Mouse (Mus musculus) midbrain, embryonic 14.5 days (tissue): ENCODE data around the gene AL607142.1. TPM values are rescaled to one million over a fixed set of nuclear protein-coding genes. Genes with fewer than 3 reads are reported as not detected.

Experiments
- ATAC-seq: fragments of 200-750 bp; cut with Nextera tagmentation; 2 replicates; pipeline ENCODE4 v1.8.0; 2017; ENCODE audit warnings: moderate number of reproducible peaks, moderate library complexity; ENCODE audit not compliant: low FRiP score, low TSS enrichment
- DNase-seq: peaks from one replicate; pipeline ENCODE4 v3.0.0-alpha.2; 2015
- H3K27ac ChIP-seq: fragments of 300-500 bp; sonication (generic); replicated peaks from 2 replicates; pipeline ENCODE4 v1.5.1; 2014; ENCODE audit warnings: mild to moderate bottlenecking, low read depth, low read length, moderate library complexity
- H3K27me3 ChIP-seq: fragments of 300-500 bp; sonication (generic); 2 replicates; pipeline ENCODE4 v1.6.1; 2014; ENCODE audit warnings: low read length, control low read depth, mixed read lengths; ENCODE audit not compliant: control insufficient read depth, insufficient read depth
- H3K36me3 ChIP-seq: fragments of 300-500 bp; sonication (generic); 2 replicates; pipeline ENCODE4 v1.6.1; 2014; ENCODE audit warnings: low read length, control low read depth; ENCODE audit not compliant: control insufficient read depth, insufficient read depth
- H3K4me1 ChIP-seq: fragments of 300-500 bp; sonication (generic); 2 replicates; pipeline ENCODE4 v1.6.1; 2014; ENCODE audit warnings: mild to moderate bottlenecking, antibody characterized with exemption, low read length, control low read depth; ENCODE audit not compliant: control insufficient read depth, insufficient read depth
- H3K4me2 ChIP-seq: fragments of 300-500 bp; sonication (generic); 2 replicates; pipeline ENCODE4 v1.6.1; 2014; ENCODE audit warnings: mild to moderate bottlenecking, low read length, moderate library complexity
- H3K4me3 ChIP-seq: fragments of 300-500 bp; sonication (generic); replicated peaks from 2 replicates; pipeline ENCODE4 v1.5.1; 2014; ENCODE audit warnings: low read depth, low read length
- H3K9ac ChIP-seq: fragments of 300-500 bp; sonication (generic); replicated peaks from 2 replicates; pipeline ENCODE4 v1.6.1; 2014; ENCODE audit warnings: mild to moderate bottlenecking, low read length, moderate library complexity
- H3K9me3 ChIP-seq: fragments of 300-500 bp; sonication (generic); 2 replicates; pipeline ENCODE4 v1.6.1; 2016; ENCODE audit warnings: low read length, control low read depth, mixed read lengths; ENCODE audit not compliant: control insufficient read depth
- WGBS: fragments of 180-500 bp; shearing (Covaris S2); extraction: QIAGEN DNeasy Blood & Tissue Kit; methylation state at CpG from one replicate; pipeline ENCODE4 v1.1.7; 2014; 5-methylcytosine and 5-hydroxymethylcytosine counted together
- polyA plus RNA-seq: library from polyadenylated mRNA; unstranded; fragments of >200 nt; fragmentation: Nextera tagmentation; extraction: Ambion mirVana; gene quantifications from 2 replicates; pipeline ENCODE4 v1.2.1, GENCODE M21; 2014

Gene AL607142.1
- polyA plus RNA-seq, 1 experiment from 2014 or later: not detected

DNA sequence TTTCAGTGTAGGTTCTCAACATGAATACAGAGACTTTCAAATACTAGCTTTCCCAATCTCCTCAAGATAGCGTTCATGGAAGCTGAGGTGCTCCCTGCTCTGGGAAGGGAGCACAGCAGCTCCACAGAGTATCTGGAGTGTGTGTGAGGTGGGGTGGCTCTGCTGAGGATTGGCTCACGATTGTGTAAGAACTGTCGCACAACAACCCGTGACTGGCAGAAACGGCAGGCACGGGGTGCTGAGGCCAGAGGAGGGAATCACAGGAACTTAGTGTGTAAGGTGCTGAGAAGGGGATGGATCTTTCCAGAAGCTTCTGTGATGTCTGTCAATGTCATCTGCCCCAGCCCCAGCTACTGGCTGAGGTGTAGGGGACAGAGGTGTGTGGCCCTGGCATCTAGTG lies 3.1 kb upstream of the AL607142.1 start:
- Histone ChIP-seq H3K27me3 (no peaks in the 10 kb centered on the region), H3K9ac (no peak overlapping the region), H3K9me3 (no peaks in the 10 kb centered on the region), H3K4me1 (peaks cover 3% of the 10 kb centered on the region; the same call in 1 of the 2 replicates), H3K4me2 (no peak overlapping the region), H3K36me3 (no peaks in the 10 kb centered on the region), H3K27ac (no peak overlapping the region), H3K4me3 (no peak overlapping the region)
- no peak for DNase-seq
- ATAC-seq: no peak
- WGBS: 93% methylated on average over 6 of the region's 6 CpGs

DNA sequence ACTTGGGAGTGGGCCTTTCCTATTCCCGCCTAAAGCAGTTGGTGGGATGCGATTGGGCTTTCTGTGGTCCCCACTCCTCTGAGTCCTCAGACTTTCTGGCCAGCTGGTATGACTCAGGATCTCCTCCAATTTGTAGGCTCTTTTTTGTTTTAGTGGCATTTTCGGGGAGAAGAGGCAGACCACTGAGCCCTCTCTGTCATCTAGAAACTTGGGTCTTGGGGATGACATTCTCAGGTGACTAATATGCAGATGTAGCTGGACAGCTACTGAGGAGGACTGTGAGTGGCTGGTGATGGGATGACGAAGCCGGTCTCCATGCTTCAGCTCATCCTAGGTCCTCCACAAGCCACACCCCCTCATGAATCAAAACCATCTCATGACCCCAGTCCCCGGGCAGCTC lies 2.6 kb upstream of the AL607142.1 start:
- WGBS: 76% methylated on average over 6 of the region's 6 CpGs
- ATAC-seq: no peak

DNA sequence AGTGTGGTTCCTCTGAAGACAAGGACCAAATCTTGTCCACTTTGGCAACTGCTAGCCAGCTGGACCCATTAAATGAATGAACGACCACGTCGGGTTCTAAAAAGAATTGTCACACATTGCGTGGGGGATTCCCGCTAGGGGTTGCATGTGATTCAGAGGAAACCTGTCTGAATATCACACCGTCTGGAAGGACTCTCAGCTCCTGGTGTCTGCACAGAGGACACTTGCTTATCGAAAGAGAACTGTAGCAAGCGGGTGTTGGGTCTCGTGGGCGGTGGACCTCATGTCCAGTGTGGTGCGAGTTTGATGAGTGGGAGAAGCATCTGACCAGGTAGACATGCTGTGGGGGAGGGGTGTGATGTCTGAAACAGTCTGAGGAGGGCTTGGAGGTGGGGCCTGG lies 2.0 kb upstream of the AL607142.1 start:
- H3K9me3 ChIP-seq: no peaks in the 10 kb centered on the region
- 92% methylated on average over 11 of the region's 11 CpGs for WGBS
- no peaks in the 10 kb centered on the region for H3K36me3 ChIP-seq
- ATAC-seq (no peak), DNase-seq (no peak)
- peaks cover 3% of the 10 kb centered on the region; the same call in 1 of the 2 replicates for H3K4me1 ChIP-seq
- no peak overlapping the region for H3K4me2 ChIP-seq
- no peak overlapping the region for H3K9ac ChIP-seq
- no peak overlapping the region for H3K4me3 ChIP-seq
- H3K27me3 ChIP-seq: no peaks in the 10 kb centered on the region
- H3K27ac ChIP-seq: no peak overlapping the region

More for the DNA sequence above, 2.6 kb upstream of the AL607142.1 start:
- H3K36me3 ChIP-seq: no peaks in the 10 kb centered on the region
- no peak overlapping the region for H3K27ac ChIP-seq
- H3K27me3 ChIP-seq: no peaks in the 10 kb centered on the region
- no peak overlapping the region for H3K4me2 ChIP-seq
- DNase-seq: no peak
- H3K4me1 ChIP-seq: peaks cover 3% of the 10 kb centered on the region; the same call in 1 of the 2 replicates
- no peak overlapping the region for H3K4me3 ChIP-seq
- H3K9ac ChIP-seq: no peak overlapping the region
- H3K9me3 ChIP-seq: no peaks in the 10 kb centered on the region

DNA sequence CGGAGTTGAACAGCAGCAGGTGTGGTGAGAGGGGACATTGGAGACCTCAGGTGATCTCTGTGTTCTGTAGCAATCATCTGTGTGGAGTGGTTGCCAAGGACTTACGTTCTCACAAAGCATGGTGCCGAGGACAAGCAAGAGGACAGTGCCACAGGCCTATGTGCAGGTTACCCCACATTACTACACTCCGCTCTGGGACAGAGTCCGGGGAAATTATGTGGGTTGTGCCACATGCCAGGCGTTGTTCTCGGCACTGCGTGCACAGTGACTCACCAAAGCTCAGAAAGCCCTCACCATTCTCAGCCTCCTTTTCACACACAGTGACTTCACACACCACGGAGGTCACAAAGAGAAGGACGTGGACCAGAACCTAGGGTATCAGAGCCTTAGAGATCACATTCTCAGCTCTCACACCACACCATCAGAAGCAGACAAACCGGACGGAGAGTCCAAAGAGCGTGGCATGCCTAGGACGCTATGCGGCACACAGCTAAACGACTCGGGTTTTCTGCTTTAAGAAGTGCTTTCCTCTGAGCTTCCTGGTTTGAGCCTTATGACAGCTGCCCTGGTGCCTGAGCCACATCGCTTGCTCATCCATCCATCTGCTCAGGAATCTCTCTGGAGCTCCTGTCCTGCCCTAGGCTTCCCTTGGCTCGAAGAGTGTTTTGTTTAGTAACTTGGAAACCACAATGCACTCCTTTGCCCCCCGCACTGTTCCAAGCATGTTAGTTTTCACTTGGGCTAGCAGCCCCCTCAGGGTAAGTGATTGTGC lies 1.3 kb upstream of the AL607142.1 start:
- Histone ChIP-seq H3K9ac (no peak overlapping the region), H3K27me3 (no peaks in the 10 kb centered on the region), H3K4me2 (no peak overlapping the region), H3K27ac (no peak overlapping the region), H3K4me1 (peaks cover 3% of the 10 kb centered on the region; the same call in 1 of the 2 replicates), H3K9me3 (no peaks in the 10 kb centered on the region), H3K36me3 (no peaks in the 10 kb centered on the region), H3K4me3 (no peak overlapping the region)
- DNase-seq: no peak
- WGBS: 93% methylated on average over 20 of the region's 20 CpGs
- no peak for ATAC-seq

DNA sequence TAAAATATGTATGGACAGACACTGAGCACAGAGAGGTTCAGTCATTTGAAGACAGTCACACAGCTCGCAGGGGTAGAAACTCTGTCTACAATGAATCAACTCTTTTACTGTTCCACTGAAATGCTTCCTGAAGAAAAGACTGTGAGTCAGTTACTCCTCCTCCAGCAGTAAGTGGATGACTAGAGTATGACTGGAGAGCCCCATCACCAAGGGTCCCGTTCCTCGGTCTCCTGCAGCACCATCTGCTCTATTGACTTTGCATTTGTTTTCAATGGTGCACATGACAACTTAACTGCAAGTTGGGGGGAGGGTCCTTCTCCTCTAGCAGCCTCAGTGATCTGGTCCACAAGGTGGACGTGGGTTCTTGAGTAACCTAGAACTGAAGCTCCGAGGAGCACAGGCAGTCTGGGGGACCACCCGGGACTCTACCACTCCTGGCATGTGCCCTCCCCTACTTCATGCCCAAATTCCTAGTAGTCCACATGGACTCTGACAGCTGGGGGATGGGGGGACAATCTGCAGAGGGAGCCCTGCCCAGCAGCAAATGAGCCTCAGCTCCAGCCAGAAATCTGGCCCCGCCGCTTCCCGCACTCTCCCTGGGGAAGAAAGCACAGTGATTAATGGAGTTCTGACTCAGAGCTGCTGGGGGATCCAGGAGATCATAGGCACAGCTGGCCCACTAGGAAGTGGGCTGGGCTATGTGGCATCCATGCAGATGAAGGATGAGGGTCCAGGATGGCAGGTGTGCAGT lies 2.2 kb downstream of the AL607142.1 start:
- WGBS: 79% methylated on average over 9 of the region's 9 CpGs
- DNase-seq: no peak
- H3K36me3 ChIP-seq: no peaks in the 10 kb centered on the region
- H3K4me1 ChIP-seq: no peaks in the 10 kb centered on the region
- H3K27ac ChIP-seq: no peak overlapping the region
- H3K9me3 ChIP-seq: no peaks in the 10 kb centered on the region
- no peak overlapping the region for H3K9ac ChIP-seq
- no peak overlapping the region for H3K4me2 ChIP-seq
- no peaks in the 10 kb centered on the region for H3K27me3 ChIP-seq
- ATAC-seq: no peak
- no peak overlapping the region for H3K4me3 ChIP-seq

DNA sequence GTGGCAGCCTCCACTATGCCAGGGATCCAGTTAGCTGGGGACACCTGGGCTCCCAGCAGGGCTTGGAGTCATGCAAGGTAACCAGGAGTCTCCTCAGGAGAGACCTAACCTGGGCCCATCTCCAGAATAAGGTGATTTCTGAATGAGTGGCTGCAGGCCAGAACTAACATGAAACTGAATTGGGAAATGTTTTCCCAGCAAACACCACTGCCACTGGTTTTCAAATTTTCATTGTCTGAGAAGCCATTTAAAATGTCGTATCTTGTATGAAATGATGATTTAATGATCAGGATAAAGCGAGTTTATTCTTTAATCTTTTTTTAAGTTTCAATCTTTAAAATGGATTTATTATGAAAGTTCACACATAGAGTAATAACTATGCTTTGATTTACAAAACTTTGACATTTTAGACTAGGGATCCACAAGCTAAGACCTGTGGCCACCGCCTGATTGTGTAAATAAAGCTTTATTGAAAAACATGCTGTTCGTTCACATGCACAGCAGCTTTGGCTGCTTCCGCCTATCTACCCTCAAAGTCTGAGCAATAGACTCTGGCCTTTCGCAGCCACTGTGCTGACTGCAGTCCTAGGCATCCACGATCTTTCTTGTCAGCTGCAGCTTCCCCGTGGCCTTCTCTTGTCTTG lies 2.9 kb downstream of the AL607142.1 start:
- ATAC-seq (no peak), DNase-seq (no peak)
- Histone ChIP-seq H3K4me2 (no peak overlapping the region), H3K9ac (no peak overlapping the region), H3K4me3 (no peak overlapping the region), H3K4me1 (no peaks in the 10 kb centered on the region), H3K27me3 (no peaks in the 10 kb centered on the region), H3K36me3 (no peaks in the 10 kb centered on the region), H3K9me3 (no peaks in the 10 kb centered on the region), H3K27ac (no peak overlapping the region)
- 84% methylated on average over 8 of the region's 8 CpGs for WGBS

DNA sequence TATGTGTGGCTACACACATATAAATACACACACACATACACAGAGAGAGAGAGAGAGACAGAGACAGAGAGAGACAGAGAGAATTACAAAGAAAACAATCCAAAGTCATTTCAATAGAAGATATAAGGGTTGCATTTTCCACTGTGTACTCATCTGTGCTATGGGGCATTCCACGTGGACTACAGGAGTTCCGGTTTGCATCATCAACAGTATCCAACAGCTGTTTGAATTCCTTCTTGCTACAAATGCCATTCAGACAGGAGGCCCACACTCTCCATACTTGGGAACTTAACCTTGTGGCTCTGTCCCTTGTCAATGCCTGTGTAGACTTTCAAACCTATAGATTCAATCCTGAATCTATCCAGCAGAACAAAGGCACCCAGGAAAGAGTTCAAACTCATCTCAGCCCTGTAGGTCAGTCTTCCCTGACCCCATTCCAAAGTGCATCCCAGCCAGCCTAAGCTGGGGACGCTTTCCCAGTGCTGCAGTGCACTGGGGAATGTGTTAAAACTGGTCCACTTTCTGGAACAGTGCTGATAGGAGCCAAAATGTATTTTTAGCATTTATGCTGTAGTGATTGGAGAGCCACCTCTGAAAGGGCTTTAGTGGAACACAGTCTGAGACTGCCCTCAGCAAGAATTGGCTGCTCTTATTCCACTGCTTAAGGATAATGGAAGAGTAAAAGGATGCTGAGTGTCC lies 4.2 kb downstream of the AL607142.1 start:
- 70% methylated on average over 3 of the region's 3 CpGs for WGBS
- DNase-seq: no peak
- Histone ChIP-seq H3K36me3 (no peaks in the 10 kb centered on the region), H3K27ac (no peak overlapping the region), H3K9me3 (no peaks in the 10 kb centered on the region), H3K4me2 (no peak overlapping the region), H3K27me3 (no peaks in the 10 kb centered on the region), H3K4me1 (no peaks in the 10 kb centered on the region), H3K9ac (no peak overlapping the region), H3K4me3 (no peak overlapping the region)
- ATAC-seq: no peak

DNA sequence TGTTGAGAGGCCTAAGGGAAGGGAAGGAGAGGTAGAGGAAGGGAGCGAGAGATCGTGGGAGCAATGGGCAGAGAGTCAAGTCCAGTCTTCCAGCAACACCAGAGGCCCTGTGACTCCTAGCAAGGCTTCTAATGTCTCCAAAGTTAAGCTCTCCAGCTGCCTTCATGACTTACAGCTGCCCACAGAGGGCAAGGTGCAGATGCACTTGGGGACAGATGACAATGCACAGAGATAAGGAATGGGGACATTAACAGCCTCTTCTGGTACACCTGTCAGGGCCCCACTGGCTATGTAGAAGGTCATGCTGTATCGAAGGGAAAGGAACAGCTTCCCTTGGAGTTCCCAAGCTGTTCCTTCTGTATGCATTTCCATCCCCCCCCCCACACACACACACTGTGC lies 4.8 kb downstream of the AL607142.1 start:
- Histone ChIP-seq H3K36me3 (no peaks in the 10 kb centered on the region), H3K27ac (no peak overlapping the region), H3K4me3 (no peak overlapping the region), H3K4me2 (no peak overlapping the region), H3K9me3 (no peaks in the 10 kb centered on the region), H3K9ac (no peak overlapping the region), H3K27me3 (no peaks in the 10 kb centered on the region), H3K4me1 (no peaks in the 10 kb centered on the region)
- 92% methylated on average over 3 of the region's 3 CpGs for WGBS
- DNase-seq (no peak), ATAC-seq (no peak)
